Mouse (Mus musculus) heart, postnatal 0 days (tissue): Measurements from ENCODE around the gene Igsf21.

Experiments
- CTCF ChIP-seq: IDR thresholded peaks from 2 replicates; pipeline ENCODE4 v1.5.1; 2016; ENCODE audit warnings: antibody characterized with exemption, control low read depth, low read depth
- EP300 ChIP-seq: IDR thresholded peaks from 2 replicates; pipeline ENCODE4 v1.6.1; 2016; ENCODE audit warnings: antibody characterized with exemption, low read depth

- TF ChIP-seq CTCF (no peak), EP300 (no peak)
Measured at GRCm38 (mm10) chr4:140066011-140066410, 180.6 kb downstream of the Igsf21 start.
